Mouse (Mus musculus) CH12.LX (cell line): ENCODE measurements around the gene Ndufs1. TPM values are rescaled to one million over a fixed set of nuclear protein-coding genes. Genes with fewer than 3 reads are reported as not detected.
A peak's percentile ranks its signal among the peaks of the same experiment; 100 is the strongest.

Experiments
- DNase-seq: peaks from one replicate; pipeline ENCODE4 v3.0.0-alpha.2; 2013; ENCODE audit errors: extremely low read depth
- H3K27ac ChIP-seq: 2 replicates; pipeline ENCODE4 v1.5.1; 2012; ENCODE audit warnings: low read depth, mild to moderate bottlenecking, control low read depth, moderate library complexity; ENCODE audit not compliant: insufficient read depth
- H3K27me3 ChIP-seq: replicated peaks from 2 replicates; pipeline ENCODE3; 2012; ENCODE audit warnings: inconsistent platforms
- H3K36me3 ChIP-seq, 2 experiments: replicated peaks in 1 of 2; 2 replicates each; pipeline versions ENCODE3 to v1.6.1; 2012; ENCODE audit warnings: inconsistent platforms in 1 of 2, low read length in 1 of 2, mild to moderate bottlenecking in 1 of 2, mixed read lengths in 1 of 2, moderate library complexity in 1 of 2; ENCODE audit not compliant: control insufficient read depth in 1 of 2, insufficient read depth in 1 of 2
- H3K4me1 ChIP-seq, 2 experiments: 2 replicates each; pipeline ENCODE4 v1.6.1; 2012; ENCODE audit warnings: inconsistent platforms in 1 of 2, moderate library complexity in 1 of 2; ENCODE audit not compliant: insufficient read depth in 2 of 2, control insufficient read depth in 1 of 2
- H3K4me2 ChIP-seq: 2 replicates; pipeline ENCODE4 v1.6.1; 2012; ENCODE audit warnings: low read depth, mild to moderate bottlenecking, control low read depth; ENCODE audit not compliant: poor library complexity, insufficient read depth, severe bottlenecking
- H3K4me3 ChIP-seq, 3 experiments: fragments of 150-350 bp in 1 of 3; sonication (generic) in 1 of 3; replicated peaks in 1 of 3; 2 replicates each; pipeline versions ENCODE3 to v1.5.1; 2011 to 2012; ENCODE audit warnings: low read depth in 2 of 3, low read length in 2 of 3, mild to moderate bottlenecking in 2 of 3, moderate library complexity in 2 of 3, control low read depth in 1 of 3, improper control_type of control experiment in 1 of 3, inconsistent platforms in 1 of 3, mixed read lengths in 1 of 3; ENCODE audit not compliant: poor library complexity in 1 of 3
- H3K79me2 ChIP-seq: replicated peaks from 2 replicates; pipeline ENCODE4 v1.6.1; 2012; ENCODE audit warnings: mild to moderate bottlenecking, moderate library complexity; ENCODE audit not compliant: control insufficient read depth, poor library complexity, insufficient read depth, severe bottlenecking; ENCODE audit errors: extremely low read depth
- H3K9ac ChIP-seq: 2 replicates; pipeline ENCODE4 v1.6.1; 2012; ENCODE audit warnings: low read depth, mild to moderate bottlenecking, control low read depth, moderate library complexity; ENCODE audit not compliant: insufficient read depth
- H3K9me3 ChIP-seq: replicated peaks from 2 replicates; pipeline ENCODE3; 2012; ENCODE audit warnings: low read length, inconsistent platforms, mixed read lengths
- BHLHE40 ChIP-seq: IDR thresholded peaks from 2 replicates; pipeline ENCODE4 v1.6.1; 2011; ENCODE audit warnings: mild to moderate bottlenecking, low read depth, low read length, improper control_type of control experiment
- CTCF ChIP-seq, 2 experiments: IDR thresholded peaks in 1 of 2; conservative IDR thresholded peaks in 1 of 2; 2 replicates each; pipeline ENCODE4 v1.5.1; 2011 to 2012; ENCODE audit warnings: low read depth in 2 of 2, low read length in 2 of 2, improper control_type of control experiment in 1 of 2, inconsistent platforms in 1 of 2, mild to moderate bottlenecking in 1 of 2, moderate library complexity in 1 of 2
- ELF1 ChIP-seq: IDR thresholded peaks from 2 replicates; pipeline ENCODE4 v1.6.1; 2014; ENCODE audit warnings: low read depth, mild to moderate bottlenecking, inconsistent platforms, low read length, improper control_type of control experiment
- HCFC1 ChIP-seq: IDR thresholded peaks from 2 replicates; pipeline ENCODE4 v1.6.1; 2012; ENCODE audit warnings: low read depth, mild to moderate bottlenecking, inconsistent platforms, low read length, improper control_type of control experiment
- IRF4 ChIP-seq: IDR thresholded peaks from 2 replicates; pipeline ENCODE4 v1.6.1; 2014; ENCODE audit warnings: low read depth, mild to moderate bottlenecking, inconsistent platforms, low read length, improper control_type of control experiment
- JUN ChIP-seq: IDR thresholded peaks from 2 replicates; pipeline ENCODE4 v1.6.1; 2011; ENCODE audit warnings: low read depth, mild to moderate bottlenecking, low read length, improper control_type of control experiment, moderate library complexity; ENCODE audit not compliant: insufficient read depth
- JUND ChIP-seq: conservative IDR thresholded peaks from 2 replicates; pipeline ENCODE4 v1.6.1; 2011; ENCODE audit warnings: low read depth, low read length, improper control_type of control experiment
- KAT2A ChIP-seq: IDR thresholded peaks from 2 replicates; pipeline ENCODE4 v1.6.1; 2012; ENCODE audit warnings: low read length, improper control_type of control experiment, inconsistent platforms; ENCODE audit not compliant: insufficient replicate concordance
- MAZ ChIP-seq: IDR thresholded peaks from 2 replicates; pipeline ENCODE4 v1.6.1; 2012; ENCODE audit warnings: low read depth, mild to moderate bottlenecking, inconsistent platforms, low read length, improper control_type of control experiment, moderate library complexity
- MEF2A ChIP-seq: IDR thresholded peaks from 2 replicates; pipeline ENCODE4 v1.6.1; 2014; ENCODE audit warnings: low read depth, mild to moderate bottlenecking, inconsistent platforms, low read length, improper control_type of control experiment, borderline replicate concordance
- MXI1 ChIP-seq: IDR thresholded peaks from 2 replicates; pipeline ENCODE4 v1.6.1; 2011; ENCODE audit warnings: mild to moderate bottlenecking, low read depth, low read length, improper control_type of control experiment
- NRF1 ChIP-seq: IDR thresholded peaks from 2 replicates; pipeline ENCODE4 v1.6.1; 2014; ENCODE audit warnings: low read depth, mild to moderate bottlenecking, inconsistent platforms, low read length, improper control_type of control experiment, moderate library complexity
- POLR2A ChIP-seq: IDR thresholded peaks from 2 replicates; pipeline ENCODE4 v1.6.1; 2011; ENCODE audit warnings: low read depth, mild to moderate bottlenecking, improper control_type of control experiment, low read length
- RAD21 ChIP-seq: IDR thresholded peaks from 2 replicates; pipeline ENCODE4 v1.6.1; 2011; ENCODE audit warnings: low read depth, mild to moderate bottlenecking, low read length, improper control_type of control experiment, moderate library complexity
- SIN3A ChIP-seq: IDR thresholded peaks from 2 replicates; pipeline ENCODE4 v1.6.1; 2012; ENCODE audit warnings: low read length, improper control_type of control experiment, inconsistent platforms
- TBP ChIP-seq: conservative IDR thresholded peaks from 2 replicates; pipeline ENCODE4 v1.6.1; 2011; ENCODE audit warnings: low read depth, low read length, improper control_type of control experiment
- TCF12 ChIP-seq: IDR thresholded peaks from 2 replicates; pipeline ENCODE4 v1.6.1; 2014; ENCODE audit warnings: low read depth, mild to moderate bottlenecking, inconsistent platforms, low read length, improper control_type of control experiment
- UBTF ChIP-seq: IDR thresholded peaks from 2 replicates; pipeline ENCODE4 v1.6.1; 2012; ENCODE audit warnings: low read depth, mild to moderate bottlenecking, inconsistent platforms, low read length, improper control_type of control experiment, moderate library complexity
- USF2 ChIP-seq: conservative IDR thresholded peaks from 2 replicates; pipeline ENCODE4 v1.6.1; 2011; ENCODE audit warnings: low read depth, low read length, improper control_type of control experiment
- ZKSCAN1 ChIP-seq: IDR thresholded peaks from 2 replicates; pipeline ENCODE4 v1.6.1; 2012; ENCODE audit warnings: low read depth, inconsistent platforms, low read length, improper control_type of control experiment, borderline replicate concordance
- ZNF384 ChIP-seq: IDR thresholded peaks from 2 replicates; pipeline ENCODE4 v1.6.1; 2012; ENCODE audit warnings: low read depth, low read length, improper control_type of control experiment, inconsistent platforms
- dilution Hi-C: fragments of 300-500 bp; cut with MboI; formaldehyde crosslinking; loops from 2 replicates; pipeline ENCODE4 v1.14.3; 2020; ENCODE audit warnings: low sequenced_read_pairs; ENCODE audit not compliant: extremely low pct_unique_long_range_greater_than_20kb, extremely low pct_ligation_motif_present
- in situ Hi-C: fragments of 300-500 bp; cut with MboI; formaldehyde crosslinking; loops from 3 replicates; pipeline ENCODE4 v1.14.3; 2019; ENCODE audit warnings: low sequenced_read_pairs, low pct_ligation_motif_present, low pct_unique_long_range_greater_than_20kb, mixed read lengths
- polyA plus RNA-seq: library from polyadenylated mRNA; unstranded; fragments of >175 nt; gene quantifications from 2 replicates; pipeline ENCODE4 v1.2.1, GENCODE M21; 2012; ENCODE audit warnings: low read depth; ENCODE audit not compliant: insufficient read length
- total RNA-seq, 2 experiments: library from RNA; depleted of rRNA; stranded (reverse); fragments of 300-350 nt in 1 of 2; fragments of >200 nt in 1 of 2; gene quantifications; 2 replicates each; pipeline ENCODE4 v1.2.3; 2012 to 2014

Ndufs1 gene
- total and polyA plus RNA-seq, 3 experiments = 56.9 to 139 (median 104) TPM

DNA sequence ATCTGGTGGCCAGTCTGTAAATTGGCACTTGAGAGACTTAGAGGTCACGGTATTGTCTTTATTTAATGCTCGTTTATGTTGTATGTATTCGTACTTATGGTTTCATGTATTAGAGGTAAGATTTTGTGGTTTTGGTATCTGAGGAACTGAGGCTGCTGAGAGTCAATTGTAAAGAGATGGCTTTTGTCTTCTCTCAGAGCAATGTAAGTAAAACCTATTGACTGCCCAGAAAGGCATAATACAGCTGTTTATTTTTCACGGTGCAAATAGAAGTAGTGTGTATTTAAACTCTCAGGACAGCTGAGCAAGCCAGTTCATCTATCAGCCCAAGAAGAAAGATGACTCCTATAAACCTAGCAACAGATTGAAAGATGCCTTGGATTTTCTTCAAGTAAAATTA lies 61.5 kb downstream of the Ndufs1 start:
- Histone ChIP-seq H3K36me3 (peaks cover 12 to 27% of the 10 kb centered on the region in 2 experiments), H3K9ac (peak overlapping the region; percentile 100), H3K4me3 (peak overlapping the region; percentile 61 to 86 (median 74)), H3K79me2 (peaks cover 65% of the 10 kb centered on the region), H3K27me3 (no peaks in the 10 kb centered on the region), H3K9me3 (no peaks in the 10 kb centered on the region), H3K4me2 (peak overlapping the region; percentile 94), H3K4me1 (peaks cover 16 to 32% of the 10 kb centered on the region in 2 experiments), H3K27ac (no peak overlapping the region)
- in situ Hi-C loops = no loop called here
- TF ChIP-seq SIN3A (no peak), ZNF384 (0 out of 2 replicates have a peak, but pooled peaks have one; percentile 19)
- dilution Hi-C loops = no loop called here
- DNase-seq = no peak

DNA sequence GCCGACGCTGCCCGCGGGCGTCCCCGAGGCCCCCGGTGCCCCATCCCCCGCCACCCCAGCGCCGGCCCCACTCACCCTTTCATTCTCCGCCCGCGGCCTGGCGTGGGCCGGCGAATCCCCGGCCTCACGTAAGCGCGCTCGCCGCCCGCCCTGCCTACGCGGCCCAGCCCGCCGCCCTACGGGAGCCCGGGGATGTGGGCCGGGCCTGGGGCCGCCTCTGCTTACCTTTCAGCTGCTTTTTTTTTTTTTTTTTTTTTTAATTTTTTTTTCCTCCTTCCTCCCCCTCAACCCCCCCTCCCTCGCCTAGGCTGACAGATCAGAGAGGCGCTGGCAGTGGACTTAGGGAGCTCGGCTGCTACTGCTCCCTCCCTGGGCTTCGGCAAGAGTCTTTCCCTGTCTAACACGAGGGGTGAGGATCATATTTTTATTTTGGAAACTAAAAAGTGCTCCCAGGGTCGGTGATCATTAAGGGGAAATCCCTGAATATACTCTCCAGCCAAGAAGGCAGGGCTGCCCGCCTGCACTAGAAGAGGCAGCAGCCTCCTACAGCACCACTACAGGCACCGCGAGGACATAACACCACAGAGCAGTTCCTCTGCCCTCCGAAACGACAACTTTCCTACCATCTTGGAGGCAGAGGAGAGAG lies 62.4 kb downstream of the Ndufs1 start, which contains the start of gene Ino80d:
Gene Ino80d (minus strand): TSS at position 532 of the 646 bp plus-strand sequence.
- H3K36me3 ChIP-seq = peaks cover 9 to 19% of the 10 kb centered on the region in 2 experiments
- peaks cover 72% of the 10 kb centered on the region for H3K79me2 ChIP-seq
- peak within 1 kb of the TSS; percentile 74 to 86 (median 76) for H3K4me3 ChIP-seq
- in situ Hi-C loops (no loop called here), dilution Hi-C loops (no loop called here)
- H3K4me1 ChIP-seq = peaks cover 16 to 37% of the 10 kb centered on the region in 2 experiments
- H3K9ac ChIP-seq = peak within 1 kb of the TSS; percentile 100
- peak within 1 kb of the TSS; percentile 94 for H3K4me2 ChIP-seq
- no peaks in the 10 kb centered on the region for H3K27me3 ChIP-seq
- TF ChIP-seq RAD21 (peak; percentile 3), KAT2A (peak; percentile 68; the same call in 1 of the 2 replicates), MXI1 (peak; percentile 76; the same call in 1 of the 2 replicates), MEF2A (peak; percentile 32; the same call in 1 of the 2 replicates), UBTF (peak; percentile 100), TBP (peak; percentile 73; the same call in 1 of the 2 replicates), JUN (no peak), IRF4 (peak; percentile 48; the same call in 1 of the 2 replicates), MAZ (peak; percentile 76), USF2 (no peak), NRF1 (no peak), BHLHE40 (0 out of 2 replicates have a peak, but pooled peaks have one; percentile 4), JUND (no peak), SIN3A (peak; percentile 65; the same call in 1 of the 2 replicates), ELF1 (no peak), ZNF384 (peak; percentile 97), CTCF (conservative IDR thresholded peaks at IDR 0.05 in 1 of 2, IDR thresholded peaks at IDR 0.05 in 1 of 2; ENCODE audit: low read depth in 2 of 2, low read length in 2 of 2) (peak in 1 of 2 experiments; percentile 62; a peak in 3 of 4 replicates), HCFC1 (peak; percentile 66), ZKSCAN1 (peak; percentile 85), POLR2A (peak; percentile 77), TCF12 (0 out of 2 replicates have a peak, but pooled peaks have one; percentile 37)
- peak within 1 kb of the TSS; percentile 95 for H3K27ac ChIP-seq
- peak; percentile 93 for DNase-seq
- H3K9me3 ChIP-seq = no peaks in the 10 kb centered on the region
